Mouse (Mus musculus): ENCODE measurements at regions not wholly inside any gene's neighbourhood (a gene's known extent, or its start where the extent isn't known, plus 50 kb on each side); places are given as distances from the start of the nearest gene placed in this dataset.

DNA sequence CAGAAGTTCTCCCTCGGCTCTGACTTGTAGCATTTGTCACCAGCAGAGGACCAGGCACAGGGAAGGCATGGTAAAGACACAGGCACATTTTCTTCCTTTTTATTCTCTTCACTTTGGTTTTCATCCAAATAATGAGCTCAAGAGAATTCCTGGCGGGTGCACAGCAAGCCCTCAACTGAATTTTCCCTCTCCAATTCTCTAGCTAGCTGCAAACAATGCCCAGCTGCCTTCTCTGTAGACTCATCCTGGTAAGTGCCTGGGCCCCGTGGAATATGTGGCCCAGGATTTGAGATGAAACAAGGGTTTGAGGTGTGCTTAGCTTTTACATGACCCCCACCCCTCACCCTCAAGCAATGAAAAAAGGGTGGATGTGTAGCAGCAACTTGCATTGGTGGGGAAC is 90.4 kb downstream of the Otol1 start:
- no peak for DNase-seq (ENCODE audit: low read depth, low spot score)

DNA sequence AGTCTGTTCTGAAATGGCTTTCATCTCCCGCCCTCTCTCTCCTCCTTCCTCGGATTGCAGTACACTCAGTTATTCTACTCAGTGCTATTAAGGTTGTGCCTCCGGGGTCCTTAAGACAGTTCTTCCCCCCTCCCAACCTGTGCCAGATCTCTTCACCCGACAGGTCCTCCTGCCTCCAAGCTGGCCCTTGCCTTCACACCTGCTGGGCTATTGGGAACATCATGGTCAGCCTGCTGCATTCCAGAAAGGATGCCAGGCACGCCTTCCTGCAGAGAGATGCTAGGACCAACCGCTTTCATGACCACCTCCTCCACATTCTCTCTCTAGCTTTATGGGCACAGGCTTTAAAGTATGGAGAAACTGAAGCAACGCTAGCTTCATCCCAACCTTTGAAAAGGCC is 94.7 kb downstream of the Otol1 start:
- DNase-seq (ENCODE audit: low read depth, low spot score): no peak

DNA sequence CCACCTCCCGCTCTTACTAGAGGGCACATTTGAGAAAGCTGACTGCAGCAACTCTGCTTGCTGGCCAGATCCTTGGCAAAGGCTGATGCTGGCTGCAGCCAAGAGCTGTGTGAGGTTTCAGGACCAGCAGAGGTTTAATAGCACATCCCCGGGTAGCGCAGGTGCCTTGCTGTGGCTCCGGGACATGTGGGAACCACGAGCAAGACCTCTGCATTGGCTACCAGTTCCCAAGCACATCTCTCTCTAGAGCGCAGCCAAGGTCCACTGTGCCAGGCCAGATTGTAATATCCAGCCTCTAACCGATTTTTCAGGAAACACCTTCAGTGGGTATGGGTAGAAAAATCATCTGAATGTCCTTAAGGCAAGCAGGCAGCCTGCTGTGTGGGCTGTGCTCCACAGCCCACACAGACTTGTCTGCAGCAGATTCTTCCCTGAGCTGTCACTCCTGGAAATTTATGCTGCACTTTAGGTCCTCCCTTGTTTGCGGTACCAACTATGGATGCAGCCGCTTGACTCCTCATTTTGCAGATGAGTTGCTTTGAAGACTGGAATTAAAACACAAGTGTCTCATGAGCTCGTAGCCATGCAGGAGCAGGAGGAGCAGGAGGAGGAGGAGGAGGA is 95.3 kb downstream of the Otol1 start:
- no peak for DNase-seq (ENCODE audit: low read depth, low spot score)

DNA sequence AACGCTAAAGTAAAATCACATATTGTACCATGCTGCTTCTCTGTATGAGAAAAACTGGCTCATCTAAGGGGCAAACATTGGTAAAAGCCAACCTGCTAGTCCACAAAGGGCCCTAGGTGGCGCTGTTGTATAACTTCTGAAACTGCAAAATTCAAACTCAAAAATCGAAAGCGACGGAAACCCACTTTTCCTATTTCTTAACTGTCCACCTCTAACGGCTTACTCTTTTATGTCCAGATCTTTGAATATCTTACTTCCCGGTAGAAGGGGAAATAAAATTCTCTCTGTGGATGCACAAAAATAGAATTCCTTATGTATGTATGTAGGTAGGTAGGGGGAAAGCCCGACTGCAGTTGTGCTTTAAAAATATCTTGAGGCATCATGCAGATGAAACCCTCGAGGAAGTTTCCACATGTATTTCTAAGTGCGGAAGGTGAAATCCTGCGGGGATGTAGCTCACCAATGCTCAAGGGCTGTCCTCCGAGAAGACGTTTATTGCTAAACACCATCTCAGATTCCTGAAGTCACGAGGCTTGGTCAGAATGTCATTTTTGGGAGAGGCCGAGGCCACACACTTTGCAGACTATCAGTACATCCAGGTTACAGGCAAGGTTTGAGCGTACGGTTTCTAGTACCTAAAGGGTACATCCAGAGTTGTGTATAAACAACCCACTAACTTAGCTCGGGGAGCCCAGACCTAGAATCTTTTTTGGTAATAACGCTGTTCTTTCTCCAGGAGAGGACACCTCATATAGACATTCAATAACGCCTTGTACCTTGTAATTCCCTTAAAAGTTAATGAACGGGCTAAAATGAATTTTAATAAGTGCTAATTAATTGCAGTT is 96.8 kb downstream of the Otol1 start:
- DNase-seq (ENCODE audit: low read depth, low spot score): no peak

DNA sequence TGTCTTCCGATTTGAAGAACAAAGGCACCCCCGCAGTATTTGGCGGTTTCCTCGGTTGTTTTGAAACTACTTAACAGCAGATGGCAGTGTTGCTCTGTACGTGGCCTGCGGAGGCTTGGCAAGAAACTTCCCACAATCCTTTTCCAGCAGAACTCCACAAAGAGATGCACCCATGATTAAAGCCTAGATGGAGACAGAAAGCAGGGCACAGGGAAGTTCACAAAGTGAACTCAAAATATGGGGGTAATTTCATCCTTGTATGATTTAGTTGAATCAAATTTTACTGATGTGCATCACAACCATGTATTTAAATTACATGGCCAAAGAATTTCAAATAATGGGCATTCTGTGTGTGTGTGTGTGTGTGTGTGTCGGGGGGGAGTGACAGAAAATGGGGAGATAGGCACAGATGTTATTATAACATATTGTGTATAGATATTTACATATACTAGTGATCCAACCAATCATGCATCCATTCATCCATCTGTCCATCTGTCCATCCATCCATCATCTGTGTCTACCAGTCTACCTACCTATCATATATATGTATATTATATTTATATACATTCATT is 97.5 kb downstream of the Otol1 start:
- peak; percentile 26 for DNase-seq (ENCODE audit: low read depth, low spot score)

DNA sequence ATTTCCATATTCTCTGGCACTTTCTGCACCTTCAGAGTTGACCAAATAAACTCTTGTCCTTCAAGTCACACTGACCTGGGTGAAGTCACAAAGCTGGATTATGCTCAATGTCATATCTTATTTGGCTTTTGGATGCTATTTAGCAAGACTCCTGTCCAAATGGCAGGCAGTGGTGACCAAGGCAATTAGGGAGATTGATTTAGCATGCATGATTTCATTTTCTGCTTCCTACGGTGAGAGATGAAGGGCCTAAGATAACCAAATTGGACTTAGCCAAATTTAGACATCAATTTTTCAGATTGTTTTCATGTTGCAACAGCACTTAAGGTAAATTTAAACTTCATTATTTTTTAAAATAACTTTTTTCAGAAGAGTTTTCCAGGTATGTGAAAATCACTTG is 98.1 kb downstream of the Otol1 start:
- no peak for DNase-seq (ENCODE audit: low read depth, low spot score)

DNA sequence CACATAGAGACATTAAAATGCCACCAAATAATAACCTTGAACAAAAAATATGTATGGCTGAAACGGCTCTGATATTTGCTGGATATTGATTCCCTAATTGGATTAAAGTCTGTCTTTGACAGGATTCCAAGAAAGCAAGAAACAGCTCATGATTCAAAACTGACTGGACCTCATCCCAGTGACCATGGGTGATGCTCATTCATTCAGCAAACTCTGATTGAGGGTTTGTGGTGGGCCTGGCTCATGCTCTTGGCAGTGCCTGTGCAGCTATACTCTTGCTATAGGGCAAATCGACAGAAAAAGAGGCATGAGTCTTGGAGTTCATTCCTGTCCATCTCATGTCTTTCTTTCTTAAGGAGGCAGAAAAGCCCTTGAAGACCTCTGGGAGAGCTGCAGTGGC is 98.7 kb downstream of the Otol1 start:
- DNase-seq (ENCODE audit: low read depth, low spot score): no peak

DNA sequence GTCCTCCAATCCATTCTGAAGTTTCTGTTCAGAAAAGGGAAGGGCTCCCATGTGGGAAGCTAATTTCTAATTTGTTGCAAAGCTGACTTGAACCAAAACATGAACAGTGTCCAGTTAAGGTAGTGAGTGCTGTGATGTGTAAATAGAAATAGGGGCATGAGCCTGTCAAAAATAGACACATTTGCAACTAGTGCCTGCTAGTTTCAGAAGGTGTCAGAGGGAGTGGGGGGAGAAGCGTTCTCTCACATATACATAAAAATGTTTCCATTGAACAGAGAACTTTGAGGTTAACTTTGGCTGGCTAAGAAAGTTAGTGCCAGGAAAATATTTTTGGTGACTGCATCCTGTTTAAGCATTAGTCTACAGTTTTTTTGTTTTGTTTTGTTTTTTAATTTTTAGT is 118.8 kb downstream of the Otol1 start:
- no peak for DNase-seq (ENCODE audit: low read depth, low spot score)

DNA sequence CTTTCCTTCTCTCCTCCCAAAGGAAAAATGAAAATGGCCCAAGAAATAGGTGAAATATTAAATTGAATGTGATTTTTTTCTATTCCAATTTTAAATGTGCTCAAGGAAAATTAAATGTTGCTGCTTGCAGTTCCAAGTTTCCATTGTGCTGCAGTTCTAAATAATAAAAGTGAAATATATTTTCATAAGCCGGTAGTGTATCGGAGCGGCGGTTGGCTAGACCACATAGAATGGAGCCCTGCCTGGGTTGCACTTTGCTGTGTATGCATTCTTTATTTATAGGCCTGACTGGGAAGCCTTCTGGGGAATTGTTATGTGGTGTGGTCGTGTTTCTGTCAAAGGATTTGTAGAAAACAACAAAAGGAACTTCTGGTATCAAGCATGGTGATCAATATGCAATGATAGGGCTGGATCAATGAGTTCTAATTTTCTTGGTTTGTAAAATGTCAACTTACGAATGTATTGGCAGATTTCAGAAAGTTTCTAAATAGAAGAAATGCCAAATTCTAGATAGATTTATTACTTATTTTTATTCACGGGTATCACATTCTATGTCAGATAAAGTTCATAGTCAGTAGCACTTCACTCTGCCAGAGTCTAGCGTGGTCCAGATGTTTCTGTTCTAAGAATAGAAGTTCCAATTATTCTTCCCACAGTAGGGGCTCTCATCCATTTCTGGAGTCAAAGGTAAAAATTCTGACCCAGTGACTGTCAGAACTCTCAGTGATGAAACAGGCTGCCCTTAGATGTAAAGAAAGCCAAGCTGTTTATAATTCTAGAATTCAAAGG is 123.0 kb downstream of the Otol1 start:
- DNase-seq (ENCODE audit: low read depth, low spot score): no peak

DNA sequence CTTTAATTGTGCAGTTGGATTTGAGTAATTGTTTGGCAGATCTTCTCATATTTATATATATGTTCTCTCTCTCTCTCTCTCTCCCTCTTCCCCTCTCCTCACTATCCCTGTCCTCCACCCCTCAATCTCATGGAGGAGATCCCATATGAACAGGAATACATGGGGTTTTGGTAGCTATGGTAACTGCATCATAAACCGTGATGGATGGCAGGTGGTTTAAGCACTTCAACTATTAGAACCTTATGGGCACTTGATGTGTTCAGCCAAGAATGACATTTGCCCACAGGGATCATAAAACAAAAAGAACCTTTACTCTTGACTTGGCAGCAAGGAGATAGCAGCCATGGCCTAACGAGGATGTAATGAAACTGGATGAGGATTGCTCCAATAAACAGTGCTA is 127.5 kb downstream of the Otol1 start:
- no peak for DNase-seq (ENCODE audit: low read depth, low spot score)

DNA sequence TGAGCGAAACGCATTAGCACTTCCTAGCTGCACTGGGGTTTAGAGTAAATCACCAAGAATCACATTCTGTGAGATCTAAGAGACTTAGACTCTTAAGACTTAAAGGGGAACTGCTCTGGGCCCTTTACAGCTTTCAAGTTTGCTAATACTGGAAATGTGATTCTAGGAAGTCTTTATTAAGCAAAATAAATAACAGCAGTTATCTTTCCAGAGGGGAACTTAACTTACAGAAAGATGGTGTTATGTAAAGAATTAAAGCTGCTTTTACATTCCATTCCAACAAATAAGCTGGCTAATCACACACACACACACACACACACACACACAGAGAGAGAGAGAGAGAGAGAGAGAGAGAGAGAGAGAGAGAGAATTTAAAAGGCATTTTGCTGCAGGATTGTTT is 131.1 kb downstream of the Otol1 start:
- no peak for DNase-seq (ENCODE audit: low read depth, low spot score)

DNA sequence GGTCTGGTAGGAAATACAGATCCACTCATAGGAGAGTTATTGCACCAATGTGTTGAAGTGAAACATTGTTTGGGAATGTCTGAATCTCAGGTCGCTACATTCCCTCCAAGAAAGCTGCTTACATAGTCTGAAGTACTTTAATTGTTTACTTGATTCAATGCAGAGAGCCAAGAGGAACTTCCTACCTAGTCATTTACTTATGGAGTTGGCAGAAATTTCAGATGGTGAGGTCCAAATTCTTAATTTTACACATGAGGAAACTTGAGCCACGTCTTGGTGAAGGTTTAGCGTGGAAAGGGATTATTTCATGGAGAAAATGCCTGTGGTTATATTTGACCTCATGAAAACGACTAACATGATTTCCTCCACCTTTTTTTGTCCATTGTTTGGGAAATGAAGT is 131.5 kb downstream of the Otol1 start:
- no peak for DNase-seq (ENCODE audit: low read depth, low spot score)

DNA sequence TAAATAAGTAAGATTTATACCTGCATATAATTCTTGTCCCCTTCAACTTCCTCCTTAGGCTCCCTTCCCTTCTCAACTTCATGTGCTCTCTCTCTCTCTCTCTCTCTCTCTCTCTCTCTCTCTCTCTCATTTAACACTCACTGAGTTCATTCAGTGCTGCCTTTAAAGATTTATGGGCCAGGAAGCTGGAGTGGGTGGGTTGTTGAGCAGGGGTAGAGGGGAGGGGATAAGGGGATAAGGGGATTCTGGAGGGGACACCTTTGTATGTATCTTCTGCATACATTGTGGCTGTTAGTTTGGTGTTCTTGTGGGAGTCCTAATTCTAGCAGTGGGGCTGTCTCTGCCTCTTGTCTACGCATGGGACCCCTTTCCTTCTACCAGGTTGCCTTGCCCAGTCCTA is 138.3 kb downstream of the Otol1 start:
- DNase-seq (ENCODE audit: low read depth, low spot score): no peak

DNA sequence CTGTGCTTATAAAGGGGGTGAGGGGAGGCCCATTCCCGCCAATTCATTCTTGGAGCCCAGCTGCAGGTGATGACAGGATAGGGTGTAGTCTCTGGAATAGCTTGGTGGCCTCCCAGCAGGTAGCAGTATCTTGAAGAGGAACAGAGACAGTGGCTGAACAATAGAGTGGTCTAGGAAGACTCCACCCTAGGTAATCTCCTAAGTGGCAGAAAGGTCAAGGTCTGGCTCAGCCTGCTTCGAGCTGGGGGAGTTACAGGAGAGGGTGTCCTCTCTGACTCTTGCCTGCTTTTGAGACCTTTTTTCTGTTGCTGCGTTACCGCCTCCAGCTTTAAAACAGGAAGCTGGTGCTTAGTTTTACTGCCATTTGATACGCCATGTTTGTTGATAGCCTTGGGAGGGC is 143.7 kb downstream of the Otol1 start:
- DNase-seq (ENCODE audit: low read depth, low spot score): peak; percentile 54

DNA sequence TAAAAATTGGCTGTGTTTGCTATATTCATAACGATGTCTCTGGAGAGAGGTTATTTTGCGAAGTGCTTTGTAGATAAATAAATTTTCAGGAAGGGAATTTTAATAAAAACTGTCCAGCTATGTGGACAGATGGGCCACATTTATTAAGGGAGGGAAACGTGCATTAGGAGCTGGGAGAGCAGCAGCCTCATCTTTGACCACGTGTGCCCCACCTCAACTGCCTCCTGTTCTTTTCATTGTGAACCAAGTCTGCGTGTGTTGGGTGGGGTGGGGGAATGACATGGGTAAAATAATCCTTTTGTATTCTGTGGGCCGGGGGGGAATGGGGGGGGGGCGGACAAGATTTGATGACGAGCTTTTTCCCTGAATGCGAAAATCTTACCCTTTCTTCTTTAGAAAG is 152.6 kb downstream of the Otol1 start:
- no peak for DNase-seq (ENCODE audit: low read depth, low spot score)

DNA sequence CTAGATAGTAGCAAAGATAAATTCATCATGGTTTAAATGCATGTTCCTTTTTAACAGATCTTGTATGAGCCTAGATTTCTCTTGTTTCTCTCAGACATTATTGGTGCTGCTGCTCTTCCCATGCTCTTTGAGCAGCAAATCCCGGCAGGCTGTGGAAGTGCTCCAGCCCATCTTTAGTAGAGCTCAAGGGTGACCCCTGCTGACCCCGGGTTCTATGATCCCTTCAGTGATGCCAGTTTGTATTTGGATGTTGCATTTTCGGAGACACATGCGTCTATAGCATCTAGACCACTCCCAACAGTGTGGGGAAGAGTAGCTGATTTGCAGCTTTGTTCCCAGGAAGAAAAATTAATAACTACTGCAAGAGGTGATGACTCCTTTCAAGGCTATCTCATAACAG is 164.3 kb downstream of the Otol1 start:
- DNase-seq (ENCODE audit: low read depth, low spot score): no peak

DNA sequence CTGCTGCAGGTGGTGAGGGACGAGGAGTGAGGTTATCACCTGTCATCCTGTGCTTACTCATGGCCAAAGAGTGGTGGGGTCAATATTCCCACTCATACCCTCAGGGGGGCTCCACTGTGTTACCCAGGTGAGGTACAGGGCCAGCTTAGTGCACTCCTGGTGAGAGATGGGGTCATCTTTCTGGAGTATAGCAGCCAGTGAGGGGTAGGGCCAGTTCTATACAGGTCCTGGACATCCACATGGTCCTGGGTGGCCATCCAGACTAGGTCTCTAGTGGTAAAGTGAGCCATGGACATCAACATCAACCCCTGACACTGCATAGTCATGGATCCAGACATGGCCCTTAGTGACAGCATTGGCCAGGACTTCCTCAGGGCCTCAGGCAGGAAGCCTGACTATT is 169.0 kb downstream of the Otol1 start:
- DNase-seq (ENCODE audit: low read depth, low spot score): no peak

DNA sequence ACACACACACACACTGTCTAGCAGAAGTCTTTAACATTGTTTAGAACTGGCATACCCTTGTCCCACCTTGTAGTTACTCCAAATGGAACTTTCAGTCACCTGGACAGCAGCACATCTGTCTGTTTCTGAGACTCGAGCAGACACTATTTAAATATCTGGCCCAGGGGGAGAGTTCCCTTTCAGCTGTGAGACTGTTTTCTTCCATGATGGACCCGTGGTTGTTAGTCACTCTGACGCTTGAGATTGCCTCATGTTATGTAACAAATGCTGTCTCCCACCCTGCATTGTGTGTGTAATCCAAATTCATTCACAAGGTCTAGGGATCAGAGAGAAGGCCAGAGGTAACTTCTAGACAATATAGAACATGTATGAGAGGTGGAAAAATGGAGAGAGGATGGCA is 174.2 kb downstream of the Otol1 start:
- DNase-seq (ENCODE audit: low read depth, low spot score): no peak

DNA sequence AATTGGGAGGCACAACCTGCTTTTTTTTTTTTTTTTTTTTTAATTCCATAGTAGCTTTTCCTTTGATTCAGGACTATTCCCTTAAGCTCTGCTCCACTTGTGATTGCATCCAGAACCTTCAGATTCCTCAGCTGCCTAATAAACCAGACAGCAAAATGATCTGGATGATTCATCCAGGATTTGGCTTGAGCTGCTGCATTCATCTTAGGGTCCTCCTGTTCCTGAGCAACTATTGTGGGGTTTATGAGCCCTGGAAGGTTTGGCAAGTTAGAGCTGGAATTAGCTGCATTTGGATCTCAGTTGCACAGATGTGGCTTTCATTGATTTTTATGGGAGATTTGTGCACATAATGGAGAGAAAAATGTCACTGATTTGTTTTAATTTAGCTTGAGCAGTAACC is 183.3 kb downstream of the Otol1 start:
- no peak for DNase-seq (ENCODE audit: low read depth, low spot score)

DNA sequence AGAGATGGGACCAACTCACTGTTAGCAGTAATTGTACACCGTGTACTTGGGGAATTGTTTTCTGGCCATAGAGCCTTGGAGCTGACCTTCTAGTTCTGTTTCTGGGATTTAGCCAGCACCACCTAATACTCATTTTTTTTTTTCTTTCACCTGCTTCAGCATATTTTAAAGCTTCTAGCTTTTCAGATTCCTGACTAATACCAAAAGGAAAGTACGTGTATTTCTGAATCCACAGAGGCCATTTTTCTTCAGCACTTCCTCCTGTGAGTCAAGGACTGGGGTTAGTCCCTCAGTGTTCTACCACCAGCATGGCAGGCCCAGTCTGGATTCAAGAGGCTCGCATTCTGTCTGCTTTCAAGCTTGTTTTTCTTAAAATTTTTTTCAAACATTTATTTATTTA is 189.3 kb downstream of the Otol1 start:
- no peak for DNase-seq (ENCODE audit: low read depth, low spot score)

DNA sequence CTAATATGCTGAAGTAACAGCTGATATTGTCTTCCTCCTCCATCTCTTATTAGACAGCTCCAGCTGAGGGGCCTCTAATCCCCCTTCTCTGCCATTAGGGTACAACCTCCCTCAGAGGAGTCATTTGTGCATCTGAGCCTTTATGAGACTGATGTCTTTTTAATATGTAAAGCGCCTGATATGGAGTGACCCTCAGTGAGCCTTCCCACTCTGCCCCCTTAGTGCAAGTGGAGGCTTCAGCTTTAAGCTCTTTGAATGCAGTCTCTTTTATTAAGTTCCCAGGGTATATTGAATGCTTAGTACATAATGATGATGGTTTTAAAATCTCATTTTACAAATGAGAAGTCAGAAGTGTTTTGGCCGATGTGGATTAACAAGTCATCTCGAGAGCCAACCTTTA is 191.5 kb downstream of the Otol1 start:
- DNase-seq (ENCODE audit: low read depth, low spot score): no peak

DNA sequence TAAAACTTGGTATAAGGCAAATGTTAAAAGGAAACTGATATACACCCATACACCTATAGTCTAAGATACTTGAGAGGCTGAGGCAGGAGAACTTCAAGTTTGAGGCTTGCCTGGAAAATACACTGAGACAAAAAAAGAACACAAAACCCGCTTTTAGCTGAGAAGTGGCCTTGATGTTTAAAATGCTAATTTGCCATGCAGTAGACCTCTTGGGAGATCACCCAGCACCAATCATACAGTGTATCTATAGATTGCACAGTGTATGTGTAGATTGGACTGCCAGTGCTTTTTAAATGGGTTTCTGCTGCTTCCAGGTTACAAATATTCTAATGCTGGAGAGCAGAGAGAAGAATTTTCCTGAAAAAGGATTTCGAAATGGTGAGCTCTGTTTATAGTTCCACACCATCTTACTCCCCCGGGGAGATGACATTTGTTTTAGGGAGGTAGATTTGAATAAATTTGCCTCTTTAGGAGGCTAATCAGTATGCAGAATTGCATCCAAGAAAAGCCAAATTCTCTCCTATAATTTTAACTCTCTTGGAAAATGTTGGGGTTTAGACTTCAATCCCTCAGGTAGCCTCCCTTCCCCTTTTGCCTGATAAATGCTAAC is 194.0 kb downstream of the Otol1 start:
- DNase-seq (ENCODE audit: low read depth, low spot score): no peak
